Mouse (Mus musculus) heart, adult 18-20 months (tissue): ENCODE results near the gene Krt42. TPM values are rescaled to one million over a fixed set of nuclear protein-coding genes. Genes with fewer than 3 reads are reported as not detected.
"Not testable (repeated sequence)": the region's sequence is repeated elsewhere in the genome, so short reads cannot be mapped to it uniquely, and the experiment has no call there.

Experiments used
- DNase-seq, 2 experiments: peaks; one replicate each; pipeline ENCODE4 v3.0.0; 2021 to 2022; ENCODE audit warnings: mixed read lengths in 1 of 2
- total RNA-seq, 2 experiments: library from RNA; stranded (reverse); gene quantifications; 2 replicates each; pipeline ENCODE4 v1.2.3; 2021

The Krt42 gene
- total RNA-seq, 2 experiments from 2014 or later, result not detected

- DNase-seq, result no peak
Measured at GRCm38 (mm10) chr11:100278759-100279158, 9.1 kb upstream of the Krt42 start.

DNA sequence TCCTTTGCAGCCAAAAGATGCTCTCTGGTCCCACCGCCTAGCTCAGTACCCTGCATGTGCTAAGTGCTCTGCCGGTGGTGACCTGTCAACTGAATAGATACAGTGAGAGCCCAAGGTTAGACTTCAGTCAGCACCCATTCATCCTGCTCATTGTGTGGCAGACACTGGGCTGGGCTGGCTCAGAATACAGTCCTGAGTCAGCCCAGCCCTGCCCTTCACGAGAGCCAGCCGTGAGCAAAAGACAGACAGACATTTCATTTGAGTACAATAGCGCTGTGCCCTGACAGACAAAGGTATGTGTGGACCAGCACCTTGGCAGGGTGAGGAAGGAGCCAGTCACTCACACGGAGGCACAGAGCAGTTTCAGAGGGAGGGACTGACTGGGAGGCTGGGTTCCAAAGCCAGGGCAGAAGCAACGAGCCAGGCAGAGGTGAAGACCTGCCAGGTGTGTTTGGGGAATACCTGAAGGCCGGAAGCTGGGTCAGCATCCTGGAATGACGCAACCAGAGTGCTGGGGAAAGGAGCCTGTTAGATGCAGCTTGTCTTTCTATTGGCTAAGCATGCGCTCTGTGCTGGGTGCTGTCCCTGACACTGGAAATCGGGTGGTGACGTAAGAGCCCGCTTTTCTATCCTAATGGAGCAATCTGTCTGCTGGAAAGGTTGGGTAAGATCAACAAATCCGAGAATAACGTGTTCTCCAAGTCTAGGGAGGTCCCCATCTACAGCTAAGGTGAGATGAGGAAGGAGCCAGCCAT is 8.2 kb upstream of the Krt42 start:
- DNase-seq, result no peak

DNA sequence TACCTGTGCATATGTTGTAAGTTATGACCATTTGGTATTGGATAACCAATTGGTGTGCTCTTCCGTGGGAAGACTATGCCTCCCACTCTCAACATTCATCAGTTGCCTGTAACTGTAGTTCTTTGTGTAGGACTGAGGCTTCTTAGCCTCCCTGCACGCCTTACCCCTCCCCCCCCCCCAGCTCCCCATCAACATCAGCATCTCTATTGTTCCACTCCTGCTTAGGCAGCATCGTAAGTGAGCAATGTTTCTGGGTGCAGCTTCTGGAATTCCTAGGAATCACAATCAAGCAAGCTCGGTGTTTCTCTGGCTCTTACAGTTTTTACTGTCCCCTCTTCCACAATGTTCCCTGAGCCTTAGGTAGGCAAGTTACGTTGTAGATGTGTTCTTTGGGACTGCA is 5.8 kb upstream of the Krt42 start:
- no peak for DNase-seq

DNA sequence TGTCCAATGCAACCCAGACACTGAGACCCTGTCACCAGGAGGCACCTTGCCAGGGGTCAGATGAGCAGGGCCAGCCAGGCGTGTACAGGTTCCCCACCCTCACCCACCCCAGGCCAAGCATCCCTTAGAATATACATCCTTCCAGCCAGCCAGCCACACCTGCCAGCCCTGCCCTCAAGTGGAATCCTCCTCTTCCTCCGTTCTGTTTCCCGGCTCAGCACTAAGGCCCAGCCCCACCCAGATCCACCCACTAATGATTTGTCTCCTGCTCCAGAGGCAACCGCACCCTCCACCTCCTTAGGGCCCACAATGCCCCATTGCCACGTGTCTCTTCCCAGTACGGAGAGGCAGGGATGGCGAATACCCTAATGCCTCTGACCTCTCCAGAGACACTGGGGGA is 5.0 kb upstream of the Krt42 start:
- no peak for DNase-seq

DNA sequence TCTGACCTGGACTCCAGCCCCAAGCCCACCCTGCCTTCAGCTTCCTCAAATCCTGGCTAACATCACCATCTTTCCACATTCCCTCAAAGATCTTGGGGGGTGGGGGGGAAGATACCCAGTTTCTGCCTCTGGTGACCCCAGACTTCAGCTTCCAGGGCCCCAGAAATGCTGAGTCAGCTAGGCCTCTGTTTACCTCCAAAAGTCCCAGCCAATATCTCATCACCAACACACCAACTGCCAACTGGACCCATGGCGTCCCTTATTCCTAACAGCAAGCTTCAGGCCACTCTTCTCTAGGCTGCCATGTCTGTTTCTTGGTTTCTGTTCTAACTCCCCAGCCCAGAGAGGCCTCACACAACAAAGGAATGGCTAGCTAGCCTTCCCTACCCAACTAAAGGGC is 2.2 kb upstream of the Krt42 start:
- DNase-seq, result no peak

- no peak for DNase-seq
Measured at GRCm38 (mm10) chr11:100262058-100262980, 7.4 kb downstream of the Krt42 start.

- no peak for DNase-seq
Measured at GRCm38 (mm10) chr11:100261235-100261605, 8.5 kb downstream of the Krt42 start.

GRCm38 (mm10) chr11:100260514-100261234 is 9.0 kb downstream of the Krt42 start, which contains the start of gene Krt17:
Krt17 (minus strand) TSS chr11:100261029.
- DNase-seq, result no peak

- no peak for DNase-seq
Measured at GRCm38 (mm10) chr11:100259079-100259478, 10.6 kb downstream of the Krt42 start.

- no peak for DNase-seq
Measured at GRCm38 (mm10) chr11:100257967-100258366, 11.7 kb downstream of the Krt42 start.

GRCm38 (mm10) chr11:100255514-100255913 is 14.2 kb downstream of the Krt42 start:
- no peak for DNase-seq

DNA sequence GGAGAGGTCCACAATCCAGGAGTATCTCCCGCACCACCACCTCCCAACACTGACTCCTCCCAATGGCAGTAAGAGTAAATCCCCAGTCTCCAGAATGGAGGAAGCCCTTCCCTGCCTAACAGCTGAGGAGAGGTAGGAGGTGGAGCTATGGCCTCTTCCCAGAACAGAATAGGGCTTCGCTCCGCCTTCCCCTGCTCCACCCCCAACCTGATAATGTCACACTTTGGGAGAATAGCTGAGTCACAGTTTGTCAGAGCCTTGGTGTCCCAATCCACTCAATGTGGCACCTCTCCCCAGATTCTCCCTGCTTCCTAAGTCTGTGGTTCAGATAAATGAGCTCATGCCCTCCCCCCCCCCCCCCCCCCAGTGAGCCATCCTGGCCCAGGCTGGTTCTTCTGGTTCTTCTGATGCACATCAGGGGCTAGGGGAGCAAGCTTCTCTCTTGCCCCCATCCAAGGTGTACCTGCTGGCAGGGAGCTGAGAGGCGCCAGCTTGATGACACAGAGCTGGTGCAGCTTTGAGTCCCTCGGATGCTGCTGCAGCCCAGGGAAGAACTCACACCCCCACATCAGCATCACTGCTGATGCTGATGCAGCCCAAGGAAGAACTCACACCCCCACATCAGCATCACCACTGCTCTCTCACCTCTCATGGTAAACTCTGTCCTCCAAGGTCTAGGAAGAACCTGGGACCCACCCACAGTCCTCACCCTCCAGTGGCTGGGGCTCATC is 15.1 kb downstream of the Krt42 start:
- DNase-seq, result no peak

GRCm38 (mm10) chr11:100248852-100249465 is 20.7 kb downstream of the Krt42 start, which contains the start of gene Krt16:
Krt16 (minus strand) TSS chr11:100248902.
- DNase-seq, result no peak

DNA sequence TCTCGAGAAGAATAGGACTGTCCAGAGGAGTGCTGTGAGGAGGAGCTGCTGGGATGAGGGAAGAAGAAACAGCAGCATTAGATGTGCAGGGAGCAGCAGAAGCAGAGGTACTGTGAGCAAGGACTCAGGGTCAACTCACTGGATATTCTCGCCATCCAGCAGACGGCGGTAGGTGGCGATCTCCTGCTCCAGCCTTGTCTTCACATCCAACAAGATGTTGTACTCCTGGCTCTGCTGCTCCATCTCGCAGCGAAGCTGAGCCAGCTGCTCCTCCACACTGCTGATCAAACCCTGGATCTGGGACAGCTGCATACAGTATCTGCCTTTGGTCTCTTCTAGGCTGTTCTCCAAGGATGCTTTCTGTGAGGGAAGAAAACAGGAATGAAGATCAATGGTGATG is 23.2 kb downstream of the Krt42 start:
- DNase-seq, result not testable (repeated sequence)

- DNase-seq, result not testable (repeated sequence)
Measured at GRCm38 (mm10) chr11:100240272-100240671, 29.4 kb downstream of the Krt42 start.

- no peak for DNase-seq
Measured at GRCm38 (mm10) chr11:100221741-100222140, 47.9 kb downstream of the Krt42 start.

- DNase-seq, result no peak
Measured at GRCm38 (mm10) chr11:100219304-100219703, 50.4 kb downstream of the Krt42 start.
